ENCODE assay signal across 17 mouse cellular contexts in the genomic region with DNA sequence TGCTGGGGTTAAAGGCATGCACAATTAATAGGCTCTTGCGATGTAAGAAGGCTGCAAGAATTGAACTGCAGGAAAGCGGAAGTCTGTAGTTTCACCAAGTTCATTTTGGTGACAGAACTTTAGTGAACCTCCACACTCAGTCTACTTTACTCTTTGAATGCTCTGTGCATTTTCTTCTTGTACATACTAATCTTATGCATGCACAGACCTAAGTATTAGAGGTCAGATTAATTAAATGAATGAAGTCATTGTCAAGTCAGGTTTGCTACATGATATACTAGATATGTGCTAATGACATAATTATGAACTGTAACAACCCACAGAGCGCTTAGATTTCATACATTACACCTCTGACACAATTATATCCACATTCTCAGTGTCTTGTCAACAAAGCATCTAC.
DNase-seq lines count a peak whose midpoint lies in the region; ATAC-seq and TF ChIP-seq lines count a peak whose summit lies in the region.
"Had no signal": no experiment of that assay in that cellular context is flagged by ENCODE, and none has a peak within 500 bp of the region (broad histone marks: within the 10 kb centered on the region; RNA-seq: fewer than 3 reads in every experiment).

No protein-coding gene starts in this region.

- no peaks in the 10 kb centered on the region for H3K27me3 ChIP-seq in midbrain, embryonic 11.5 days (ENCODE audit: control insufficient read depth, insufficient read depth, low read length)
- H3K27me3 ChIP-seq in midbrain, embryonic 10.5 days (ENCODE audit: low read depth, poor library complexity, severe bottlenecking), result no peaks in the 10 kb centered on the region
- H3K27me3 ChIP-seq in thymus, adult 2 months (ENCODE audit: control insufficient read depth, insufficient read depth, low read length), result no peaks in the 10 kb centered on the region
- H3K27me3 ChIP-seq: CH12.LX, Patski had no signal

- H3K4me3 ChIP-seq in midbrain, embryonic 11.5 days (ENCODE audit: low read depth, low read length), result no peak overlapping the region
- H3K4me3 ChIP-seq in midbrain, embryonic 10.5 days, result no peak overlapping the region
- H3K4me3 ChIP-seq in thymus, adult 2 months (ENCODE audit: control insufficient read depth, insufficient read depth, low read length), result no peak overlapping the region

- no peak overlapping the region for H3K4me2 ChIP-seq in midbrain, embryonic 11.5 days

- ATAC-seq in midbrain, embryonic 11.5 days (ENCODE audit: low FRiP score), result no peak
- ATAC-seq: Patski had no signal

- H3K27ac ChIP-seq in midbrain, embryonic 11.5 days (ENCODE audit: low read depth, low read length), result no peak overlapping the region
- no peak overlapping the region for H3K27ac ChIP-seq in midbrain, embryonic 10.5 days (replicated peaks)
- H3K27ac ChIP-seq in thymus, adult 2 months (ENCODE audit: control insufficient read depth, insufficient read depth, low read length), result no peak overlapping the region

- 93% methylated on average over 3 of the region's 3 CpGs for WGBS in midbrain, embryonic 11.5 days
- 96% methylated on average over 3 of the region's 3 CpGs for WGBS in midbrain, embryonic 10.5 days
- whole genome bisulfite sequencing in thymus, adult 2 months, result 97% methylated on average over 3 of the region's 3 CpGs

- no peak for TF ChIP-seq CTCF in thymus, adult 2 months (IDR thresholded peaks at IDR 0.05; ENCODE audit: borderline replicate concordance, control insufficient read depth, extremely low read depth, insufficient read depth, low read length, poor library complexity)

- peak; percentile 69 for DNase-seq in midbrain, embryonic 11.5 days (ENCODE audit: low spot score, missing footprints)
- no peak for DNase-seq in midbrain, embryonic 10.5 days (ENCODE audit: low spot score)
- DNase-seq in A20 (ENCODE audit: low read depth, low spot score), result peak; percentile 84
- no peak for DNase-seq in thymus, adult 2 months
- DNase-seq: adrenal gland, adult 2 months; adrenal gland, adult 8-10 months; adrenal gland, postnatal 10 days; adrenal gland, postnatal 14 days; adrenal gland, postnatal 25 days; adrenal gland, postnatal 36 days; cerebellum, adult 11 months; cerebellum, adult 11-12 months; cerebellum, adult 18-20 months; cerebellum, adult 2 months had no signal

- no peaks in the 10 kb centered on the region for H3K4me1 ChIP-seq in midbrain, embryonic 11.5 days (ENCODE audit: control insufficient read depth, insufficient read depth, low read length)
- H3K4me1 ChIP-seq in midbrain, embryonic 10.5 days, result peaks cover 11% of the 10 kb centered on the region
- no peaks in the 10 kb centered on the region; the same call in 1 of the 2 replicates for H3K4me1 ChIP-seq in thymus, adult 2 months (replicated peaks; ENCODE audit: control insufficient read depth, insufficient read depth, low read length)

- no peak overlapping the region for H3K9ac ChIP-seq in midbrain, embryonic 11.5 days (ENCODE audit: low read length)

- no peak for TF ChIP-seq POLR2A in thymus, adult 2 months (IDR thresholded peaks at IDR 0.05; ENCODE audit: control insufficient read depth, extremely low read depth, insufficient read depth, low read length, poor library complexity)

- H3K9me3 ChIP-seq in midbrain, embryonic 11.5 days (ENCODE audit: control insufficient read depth, low read length), result no peaks in the 10 kb centered on the region
- no peaks in the 10 kb centered on the region for H3K9me3 ChIP-seq in midbrain, embryonic 10.5 days (replicated peaks)
- H3K9me3 ChIP-seq: G1E had no signal

- H3K36me3 ChIP-seq in midbrain, embryonic 11.5 days (ENCODE audit: control insufficient read depth, insufficient read depth, low read length), result no peaks in the 10 kb centered on the region
- no peaks in the 10 kb centered on the region for H3K36me3 ChIP-seq in midbrain, embryonic 10.5 days
- no peaks in the 10 kb centered on the region for H3K36me3 ChIP-seq in thymus, adult 2 months (ENCODE audit: control insufficient read depth, insufficient read depth, low read length)

Comparison
In these comparisons a context has a peak if more than half of its experiments do, and no peak if none do; other contexts are left out.
1. DNase-seq: peak in midbrain, embryonic 11.5 days (single experiment) and A20 (single experiment); none in midbrain, embryonic 10.5 days (single experiment) and thymus, adult 2 months (single experiment).